Mouse (Mus musculus): ENCODE measurements around the gene Dffa. TPM values are rescaled to one million over a fixed set of nuclear protein-coding genes. Genes with fewer than 3 reads are reported as not detected.

Dffa gene
- polyA plus RNA-seq, 1 experiment from 2014 or later, result 25.3 TPM

Other genes with a start within 250 kb of the Dffa start
- 31.8 and 34.7 TPM in 2 replicates for gene Pex14, start 4.3 kb upstream of the Dffa start, polyA plus RNA-seq (2016; fragmentation: Nextera tagmentation; extraction: Ambion mirVana)
- gene Cort, start 22.6 kb downstream of the Dffa start, polyA plus RNA-seq (2016; fragmentation: Nextera tagmentation; extraction: Ambion mirVana), result 0.35 TPM in 1 of 2 replicates, not detected in the other
- 23.2 and 25.9 TPM in 2 replicates for gene Cenps, start 33.5 kb downstream of the Dffa start, polyA plus RNA-seq (2016; fragmentation: Nextera tagmentation; extraction: Ambion mirVana)
- 88.5 and 91.3 TPM in 2 replicates for gene Pgd, start 62.6 kb downstream of the Dffa start, polyA plus RNA-seq (2016; fragmentation: Nextera tagmentation; extraction: Ambion mirVana)
- gene Kif1b, start 203.5 kb downstream of the Dffa start, polyA plus RNA-seq (2016; fragmentation: Nextera tagmentation; extraction: Ambion mirVana), result 9.1 and 9.2 TPM in 2 replicates